Mouse (Mus musculus): ENCODE data around the gene Arpc5l. TPM values are rescaled to one million over a fixed set of nuclear protein-coding genes. Genes with fewer than 3 reads are reported as not detected.
"Not testable (repeated sequence)": the region's sequence is repeated elsewhere in the genome, so short reads cannot be mapped to it uniquely, and the experiment has no call there.

The Arpc5l gene
- polyA plus RNA-seq, 1 experiment from 2014 or later = 113 TPM

DNA sequence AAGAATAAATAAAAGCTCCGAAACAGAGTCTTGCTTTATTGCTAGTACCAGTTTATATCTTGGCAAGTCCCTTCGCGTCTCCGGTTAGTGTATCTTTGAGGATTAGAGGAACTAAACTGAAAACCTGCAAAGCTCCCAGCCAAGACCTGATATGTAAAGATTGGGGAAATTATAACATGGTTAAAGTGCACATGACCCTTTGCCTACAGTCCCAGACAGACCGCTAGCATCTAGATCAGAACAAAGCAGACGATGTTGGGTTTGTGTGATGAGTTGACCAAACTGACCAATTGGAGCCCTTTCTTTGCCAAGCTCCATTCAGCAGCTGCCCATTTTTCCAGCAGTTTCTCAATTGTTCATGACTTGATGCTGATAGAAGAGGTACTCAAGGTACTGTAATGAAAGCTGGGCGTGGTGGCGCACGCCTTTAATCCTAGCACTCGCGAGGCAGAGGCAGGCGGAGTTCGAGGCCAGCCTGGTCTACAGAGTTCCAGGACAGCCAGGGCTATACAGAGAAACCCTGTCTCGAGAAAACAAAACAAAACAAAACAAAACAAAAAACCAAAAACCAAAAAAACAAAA, 1.1 kb downstream of the Arpc5l start:
- Histone ChIP-seq H3K9me3 (ENCODE audit: control insufficient read depth, low read length) (no peaks in the 10 kb centered on the region), H3K4me3 (ENCODE audit: low read length) (peak overlapping the region; percentile 93), H3K4me2 (ENCODE audit: low read depth, low read length) (peak overlapping the region; percentile 66), H3K36me3 (ENCODE audit: control insufficient read depth, insufficient read depth, low read length) (peaks cover 19% of the 10 kb centered on the region), H3K4me1 (replicated peaks; ENCODE audit: control insufficient read depth, insufficient read depth, low read length) (peaks cover 36% of the 10 kb centered on the region), H3K9ac (ENCODE audit: low read length) (peak overlapping the region; percentile 79), H3K27me3 (ENCODE audit: control insufficient read depth, insufficient read depth, low read depth, low read length) (no peaks in the 10 kb centered on the region), H3K27ac (ENCODE audit: low read length) (no peak overlapping the region)
- WGBS = 88% methylated on average over 14 of the region's 14 CpGs
- ATAC-seq (ENCODE audit: low read depth) = no peak

DNA sequence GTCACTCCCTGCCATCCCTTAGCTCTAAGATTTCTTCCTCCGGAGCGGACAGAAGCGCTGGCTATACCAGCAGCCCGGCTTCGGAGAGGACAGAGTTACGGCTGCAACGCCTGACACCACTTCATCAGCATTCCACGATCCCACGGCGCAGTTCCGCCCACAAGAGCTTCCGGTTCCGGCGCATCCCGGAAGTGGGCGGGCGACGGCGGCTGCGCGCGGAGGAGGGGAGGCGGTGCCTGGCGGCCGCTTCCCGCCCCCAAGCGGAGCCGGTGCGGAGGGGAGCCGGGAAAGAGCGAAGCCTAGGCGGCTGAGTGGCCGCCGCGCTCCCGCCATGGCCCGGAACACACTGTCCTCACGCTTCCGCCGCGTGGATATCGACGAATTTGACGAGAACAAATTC, 2.7 kb downstream of the Arpc5l start:
- Histone ChIP-seq H3K4me2 (ENCODE audit: low read depth, low read length) (peak overlapping the region; percentile 83), H3K27ac (ENCODE audit: low read length) (peak overlapping the region; percentile 93), H3K27me3 (ENCODE audit: control insufficient read depth, insufficient read depth, low read depth, low read length) (no peaks in the 10 kb centered on the region), H3K4me1 (replicated peaks; ENCODE audit: control insufficient read depth, insufficient read depth, low read length) (peaks cover 32% of the 10 kb centered on the region), H3K36me3 (ENCODE audit: control insufficient read depth, insufficient read depth, low read length) (peaks cover 12% of the 10 kb centered on the region), H3K4me3 (ENCODE audit: low read length) (peak overlapping the region; percentile 94), H3K9me3 (ENCODE audit: control insufficient read depth, low read length) (no peaks in the 10 kb centered on the region), H3K9ac (ENCODE audit: low read length) (peak overlapping the region; percentile 94)
- ATAC-seq (ENCODE audit: low read depth) = peak; percentile 88
- under 1% methylated on average over 31 of the region's 44 CpGs for WGBS

DNA sequence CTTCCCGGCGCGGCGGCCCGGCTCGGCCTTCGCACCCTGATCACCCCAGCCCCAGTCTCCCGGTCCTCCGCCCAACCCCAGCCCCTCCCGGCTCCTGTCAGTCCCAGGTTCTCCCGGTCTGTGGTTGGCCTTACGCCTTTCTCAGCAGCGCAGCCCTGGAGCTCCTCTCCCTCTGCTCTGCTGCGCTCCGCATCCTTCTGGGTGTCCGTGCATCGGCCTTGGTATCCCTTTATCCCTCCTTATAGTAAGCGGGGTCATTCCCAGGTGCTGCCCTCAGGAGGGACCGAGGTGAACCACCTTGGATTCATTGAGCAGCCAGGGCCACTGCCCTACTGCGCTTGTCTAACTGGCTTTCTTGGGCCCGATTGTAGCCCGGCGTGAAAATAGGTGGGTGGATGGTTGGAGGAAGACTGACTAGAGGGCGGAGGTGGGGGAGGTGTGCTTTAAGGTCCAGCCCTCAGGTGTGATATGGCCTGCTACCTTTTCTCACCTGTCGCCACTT, 3.3 kb downstream of the Arpc5l start:
- WGBS = under 1% methylated on average over 19 of the region's 25 CpGs
- peak overlapping the region; percentile 93 for H3K27ac ChIP-seq (ENCODE audit: low read length)
- peak overlapping the region; percentile 94 for H3K4me3 ChIP-seq (ENCODE audit: low read length)
- peaks cover 27% of the 10 kb centered on the region for H3K4me1 ChIP-seq (replicated peaks; ENCODE audit: control insufficient read depth, insufficient read depth, low read length)
- H3K9me3 ChIP-seq (ENCODE audit: control insufficient read depth, low read length) = no peaks in the 10 kb centered on the region
- peak overlapping the region; percentile 94 for H3K9ac ChIP-seq (ENCODE audit: low read length)
- H3K4me2 ChIP-seq (ENCODE audit: low read depth, low read length) = peak overlapping the region; percentile 83
- peak; percentile 37 for ATAC-seq (ENCODE audit: low read depth)
- no peaks in the 10 kb centered on the region for H3K27me3 ChIP-seq (ENCODE audit: control insufficient read depth, insufficient read depth, low read depth, low read length)
- H3K36me3 ChIP-seq (ENCODE audit: control insufficient read depth, insufficient read depth, low read length) = peaks cover 10% of the 10 kb centered on the region

DNA sequence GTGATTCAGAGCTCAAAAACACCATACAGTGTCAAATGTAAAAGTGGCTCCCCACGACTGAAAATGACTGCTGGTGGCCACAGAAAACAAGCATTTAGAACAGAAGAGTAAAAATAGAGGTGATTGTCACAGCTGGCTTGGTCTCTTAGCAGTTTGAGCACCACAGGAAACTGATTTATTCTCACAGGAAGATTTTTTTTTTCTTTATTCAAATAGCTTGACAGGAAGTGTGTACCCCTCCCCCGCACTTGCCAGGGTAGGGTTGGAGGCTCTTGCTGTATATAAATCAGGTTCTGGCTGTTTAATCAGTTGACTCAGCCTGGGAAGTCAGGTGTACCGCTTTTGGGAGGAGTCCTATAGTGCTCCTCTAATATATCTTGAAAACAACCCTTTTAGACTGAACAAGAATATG, 3.8 kb downstream of the Arpc5l start:
- Histone ChIP-seq H3K27ac (ENCODE audit: low read length) (peak overlapping the region; percentile 93), H3K27me3 (ENCODE audit: control insufficient read depth, insufficient read depth, low read depth, low read length) (no peaks in the 10 kb centered on the region), H3K4me2 (ENCODE audit: low read depth, low read length) (peak overlapping the region; percentile 83), H3K36me3 (ENCODE audit: control insufficient read depth, insufficient read depth, low read length) (peaks cover 5% of the 10 kb centered on the region), H3K4me3 (ENCODE audit: low read length) (peak overlapping the region; percentile 94), H3K9me3 (ENCODE audit: control insufficient read depth, low read length) (no peaks in the 10 kb centered on the region), H3K9ac (ENCODE audit: low read length) (peak overlapping the region; percentile 94), H3K4me1 (replicated peaks; ENCODE audit: control insufficient read depth, insufficient read depth, low read length) (peaks cover 22% of the 10 kb centered on the region)
- WGBS = 5% methylated on average over 3 of the region's 3 CpGs
- ATAC-seq (ENCODE audit: low read depth) = no peak

DNA sequence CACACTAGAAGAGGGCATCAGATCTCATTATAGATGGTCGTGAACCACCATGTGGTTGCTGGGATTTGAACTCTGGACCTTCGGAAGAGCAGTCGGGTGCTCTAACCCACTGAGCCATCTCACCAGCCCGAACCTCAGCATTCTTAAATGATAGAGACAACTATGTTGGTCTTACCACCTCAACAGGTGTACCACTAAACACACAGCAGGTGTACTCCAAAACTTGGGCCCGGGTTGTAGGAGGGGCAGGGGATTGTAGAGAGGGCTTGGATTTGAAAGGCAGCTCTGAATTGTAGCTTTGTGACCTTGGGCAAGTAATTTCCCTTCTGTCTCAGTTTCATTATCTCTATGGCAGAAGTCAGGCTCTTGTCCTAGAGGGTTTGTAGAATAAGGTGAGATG, 5.0 kb downstream of the Arpc5l start:
- H3K27me3 ChIP-seq (ENCODE audit: control insufficient read depth, insufficient read depth, low read depth, low read length); H3K4me2 ChIP-seq (ENCODE audit: low read depth, low read length); ATAC-seq (ENCODE audit: low read depth); H3K9ac ChIP-seq (ENCODE audit: low read length); H3K9me3 ChIP-seq (ENCODE audit: control insufficient read depth, low read length); H3K27ac ChIP-seq (ENCODE audit: low read length); H3K4me3 ChIP-seq (ENCODE audit: low read length): not testable (repeated sequence)
- H3K36me3 ChIP-seq (ENCODE audit: control insufficient read depth, insufficient read depth, low read length) = peaks cover 14% of the 10 kb centered on the region
- 92% methylated on average over 4 of the region's 5 CpGs for WGBS
- peaks cover 20% of the 10 kb centered on the region for H3K4me1 ChIP-seq (replicated peaks; ENCODE audit: control insufficient read depth, insufficient read depth, low read length)

DNA sequence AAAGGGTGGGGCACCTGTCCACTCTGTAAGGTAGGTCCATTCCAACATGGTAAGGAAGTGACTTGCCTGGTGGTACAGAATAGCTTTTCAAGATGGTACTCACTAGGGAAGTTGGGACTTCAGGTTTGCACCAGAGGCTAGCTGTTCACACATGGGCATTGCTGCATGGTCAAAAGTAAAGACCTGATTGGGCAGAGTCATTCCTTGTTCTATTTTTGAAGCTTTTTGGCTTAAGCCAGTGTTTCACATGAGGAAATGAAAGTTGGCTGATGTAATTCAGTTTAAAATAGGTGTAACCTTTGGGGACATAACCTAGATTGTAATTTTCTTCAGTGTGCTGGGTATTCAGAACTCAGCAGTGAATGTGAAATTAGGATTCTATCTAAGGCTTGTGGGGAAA, 6.1 kb downstream of the Arpc5l start:
- Histone ChIP-seq H3K27ac (ENCODE audit: low read length) (no peak overlapping the region), H3K4me1 (replicated peaks; ENCODE audit: control insufficient read depth, insufficient read depth, low read length) (peaks cover 14% of the 10 kb centered on the region), H3K9me3 (ENCODE audit: control insufficient read depth, low read length) (no peaks in the 10 kb centered on the region), H3K9ac (ENCODE audit: low read length) (no peak overlapping the region), H3K27me3 (ENCODE audit: control insufficient read depth, insufficient read depth, low read depth, low read length) (no peaks in the 10 kb centered on the region), H3K36me3 (ENCODE audit: control insufficient read depth, insufficient read depth, low read length) (peaks cover 21% of the 10 kb centered on the region), H3K4me2 (ENCODE audit: low read depth, low read length) (no peak overlapping the region), H3K4me3 (ENCODE audit: low read length) (no peak overlapping the region)
- ATAC-seq (ENCODE audit: low read depth) = no peak

DNA sequence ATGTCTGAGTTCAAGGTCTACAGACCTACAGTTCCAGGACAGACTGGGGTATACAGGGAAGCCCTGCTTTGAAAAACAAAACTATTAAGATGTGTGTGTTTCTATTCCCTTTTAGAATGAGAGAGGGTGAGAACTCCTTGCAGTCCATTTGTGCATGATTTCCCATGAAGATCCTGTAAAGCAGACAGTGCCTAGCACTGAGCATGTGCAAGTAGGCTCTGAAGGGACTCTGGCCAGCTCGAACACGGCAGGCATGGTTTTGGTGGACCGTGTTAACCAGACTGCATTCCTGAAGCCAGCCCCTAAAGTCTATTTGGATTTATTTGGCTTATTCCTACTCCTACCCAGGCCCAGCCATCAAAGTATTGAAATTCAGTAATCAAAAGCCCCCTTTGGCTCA, 6.8 kb downstream of the Arpc5l start:
- ATAC-seq (ENCODE audit: low read depth) = no peak
- no peak overlapping the region for H3K9ac ChIP-seq (ENCODE audit: low read length)
- no peak overlapping the region for H3K27ac ChIP-seq (ENCODE audit: low read length)
- no peaks in the 10 kb centered on the region for H3K27me3 ChIP-seq (ENCODE audit: control insufficient read depth, insufficient read depth, low read depth, low read length)
- H3K4me3 ChIP-seq (ENCODE audit: low read length) = no peak overlapping the region
- H3K4me1 ChIP-seq (replicated peaks; ENCODE audit: control insufficient read depth, insufficient read depth, low read length) = peaks cover 11% of the 10 kb centered on the region
- H3K9me3 ChIP-seq (ENCODE audit: control insufficient read depth, low read length) = no peaks in the 10 kb centered on the region
- no peak overlapping the region for H3K4me2 ChIP-seq (ENCODE audit: low read depth, low read length)
- 81% methylated on average over 3 of the region's 3 CpGs for WGBS
- H3K36me3 ChIP-seq (ENCODE audit: control insufficient read depth, insufficient read depth, low read length) = peaks cover 26% of the 10 kb centered on the region

DNA sequence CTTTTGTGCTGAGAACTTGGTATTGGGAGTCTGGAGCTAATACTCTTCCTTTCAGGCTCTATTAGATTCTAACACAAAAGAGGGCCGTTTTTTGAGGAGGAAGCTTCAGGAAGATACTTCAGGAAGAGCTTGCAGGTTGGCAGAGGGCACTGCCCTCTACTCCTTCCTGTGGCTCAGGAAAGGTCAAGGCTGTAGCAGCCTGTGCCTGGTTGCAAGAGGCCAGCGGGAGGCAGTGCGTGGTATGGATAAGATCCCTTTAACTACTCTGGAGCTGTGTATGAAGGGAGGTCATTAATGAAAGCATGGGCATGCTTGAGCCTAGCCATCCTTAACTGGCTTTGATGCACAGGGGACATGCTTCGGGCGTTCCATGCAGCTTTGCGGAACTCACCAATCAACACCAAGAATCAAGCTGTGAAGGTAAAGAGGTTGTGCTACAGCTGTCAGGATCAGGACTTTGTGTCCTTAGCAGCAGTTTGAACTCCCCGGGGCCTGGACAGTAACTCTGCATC, 7.7 kb downstream of the Arpc5l start:
- H3K4me1 ChIP-seq (replicated peaks; ENCODE audit: control insufficient read depth, insufficient read depth, low read length) = peaks cover 8% of the 10 kb centered on the region
- H3K4me3 ChIP-seq (ENCODE audit: low read length) = no peak overlapping the region
- H3K4me2 ChIP-seq (ENCODE audit: low read depth, low read length) = no peak overlapping the region
- H3K36me3 ChIP-seq (ENCODE audit: control insufficient read depth, insufficient read depth, low read length) = peaks cover 34% of the 10 kb centered on the region
- no peak overlapping the region for H3K9ac ChIP-seq (ENCODE audit: low read length)
- no peak for ATAC-seq (ENCODE audit: low read depth)
- H3K9me3 ChIP-seq (ENCODE audit: control insufficient read depth, low read length) = no peaks in the 10 kb centered on the region
- WGBS = 83% methylated on average over 7 of the region's 7 CpGs
- H3K27me3 ChIP-seq (ENCODE audit: control insufficient read depth, insufficient read depth, low read depth, low read length) = no peaks in the 10 kb centered on the region
- no peak overlapping the region for H3K27ac ChIP-seq (ENCODE audit: low read length)

DNA sequence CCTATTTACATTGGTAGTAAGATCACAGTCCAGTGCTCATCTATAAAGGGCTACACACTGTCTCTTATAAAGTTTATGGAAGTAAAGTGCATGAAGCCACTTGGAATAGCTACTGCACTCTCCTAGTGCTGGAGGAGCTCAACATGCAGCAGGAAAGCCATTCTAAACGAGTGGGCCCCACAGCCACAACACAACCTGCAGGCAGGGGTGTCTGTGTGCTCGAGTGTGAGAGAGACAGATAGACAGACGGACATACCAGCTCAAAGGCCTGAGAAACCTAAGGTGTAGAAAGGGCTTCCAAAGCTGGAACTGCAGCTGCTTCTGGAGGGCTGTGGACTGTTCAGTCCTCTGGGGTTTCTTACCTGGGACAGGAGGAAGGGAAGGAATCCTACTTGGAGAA, 11.4 kb downstream of the Arpc5l start:
- Histone ChIP-seq H3K4me3 (ENCODE audit: low read length) (no peak overlapping the region), H3K4me2 (ENCODE audit: low read depth, low read length) (no peak overlapping the region), H3K27ac (ENCODE audit: low read length) (no peak overlapping the region), H3K9ac (ENCODE audit: low read length) (no peak overlapping the region), H3K36me3 (ENCODE audit: control insufficient read depth, insufficient read depth, low read length) (peaks cover 42% of the 10 kb centered on the region), H3K4me1 (replicated peaks; ENCODE audit: control insufficient read depth, insufficient read depth, low read length) (no peaks in the 10 kb centered on the region), H3K9me3 (ENCODE audit: control insufficient read depth, low read length) (no peaks in the 10 kb centered on the region), H3K27me3 (ENCODE audit: control insufficient read depth, insufficient read depth, low read depth, low read length) (no peaks in the 10 kb centered on the region)
- ATAC-seq (ENCODE audit: low read depth) = no peak
- 74% methylated on average over 3 of the region's 3 CpGs for WGBS

Measured in lung, embryonic 16.5 days (tissue).